Mouse (Mus musculus) ovary, postnatal 36 days (tissue): ENCODE data around the gene Brdt.
"Not testable (repeated sequence)": the region's sequence is repeated elsewhere in the genome, so short reads cannot be mapped to it uniquely, and the experiment has no call there.

Experiments used
- DNase-seq: peaks from one replicate; pipeline ENCODE4 v3.0.0; 2022; ENCODE audit warnings: low spot score, mixed read lengths

The Brdt gene

DNA sequence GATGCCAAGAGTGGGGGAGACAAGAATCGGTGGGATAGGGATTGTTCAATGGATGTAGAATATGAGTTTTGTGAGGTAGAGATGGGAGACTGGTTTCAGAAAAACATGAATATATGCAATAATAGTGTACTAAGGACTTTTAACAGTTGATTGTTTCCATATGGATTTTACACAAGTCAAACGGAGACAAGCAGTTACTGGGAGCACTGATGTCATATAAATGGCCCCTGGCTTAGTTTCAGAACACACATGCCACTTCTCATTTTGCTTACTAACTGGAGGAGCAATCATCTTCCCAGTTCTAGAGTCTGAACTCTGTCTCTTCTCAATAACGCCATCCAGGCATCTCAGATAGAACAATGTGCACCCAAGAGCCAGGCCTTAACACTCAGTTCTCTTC lies 9.4 kb downstream of the Brdt start:
- DNase-seq: no peak

DNA sequence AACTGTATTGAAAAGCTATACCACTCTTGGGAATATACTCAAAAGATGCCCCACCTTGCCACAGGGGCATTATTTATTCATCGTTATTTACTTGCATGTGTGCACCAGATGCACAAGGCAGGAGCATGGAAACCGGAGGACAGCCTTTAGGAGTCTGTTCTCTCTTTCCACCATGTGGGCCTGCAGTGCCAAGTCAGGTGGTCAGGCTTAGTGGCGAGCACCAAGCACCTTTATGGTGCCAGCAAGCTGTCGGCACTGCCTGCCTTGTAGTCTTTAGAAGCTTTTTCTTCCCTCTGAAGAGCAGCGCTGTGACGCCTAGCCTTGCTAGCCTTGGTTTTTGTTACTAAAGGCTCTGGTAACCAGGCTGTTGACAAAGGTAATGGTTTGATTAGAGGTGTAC lies 11.9 kb downstream of the Brdt start:
- DNase-seq: no peak

DNA sequence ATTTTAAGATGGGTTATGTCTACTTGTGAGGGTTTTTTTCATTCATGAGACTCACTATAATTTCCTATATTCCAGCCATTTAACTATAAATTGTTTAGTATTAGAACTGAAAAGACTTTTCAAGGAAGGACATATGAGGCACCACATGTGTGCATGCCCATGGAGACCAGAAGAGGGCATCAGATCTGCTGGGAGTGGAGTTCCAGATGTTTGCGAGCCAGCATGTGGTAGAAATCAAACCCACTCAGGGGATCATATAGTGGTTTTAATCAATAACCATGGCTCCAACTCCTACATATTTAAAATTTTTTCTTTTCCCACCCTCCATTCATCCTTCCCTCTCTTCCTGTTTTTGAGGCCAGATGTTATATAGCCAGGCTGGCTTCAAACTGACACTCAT lies 15.3 kb downstream of the Brdt start:
- no peak for DNase-seq

DNA sequence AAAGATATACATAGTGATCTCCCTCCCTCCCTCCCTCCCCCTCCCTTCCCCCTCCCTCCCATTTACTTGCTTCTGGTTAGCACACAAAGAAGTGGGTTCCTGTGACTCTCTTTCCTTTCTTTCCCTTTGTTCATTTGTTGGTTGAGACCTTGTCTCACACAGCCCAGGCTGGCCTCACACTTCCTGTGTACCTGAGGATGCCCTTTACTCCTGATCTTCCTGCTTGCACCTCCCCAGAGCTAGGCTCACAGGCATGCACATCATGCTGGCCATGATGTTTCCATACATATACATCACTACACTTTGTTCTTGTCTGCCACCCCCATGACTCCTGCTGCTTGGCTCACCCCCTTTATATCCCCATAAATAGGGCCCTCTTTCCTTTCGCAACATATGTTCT lies 21.6 kb downstream of the Brdt start:
- no peak for DNase-seq

DNA sequence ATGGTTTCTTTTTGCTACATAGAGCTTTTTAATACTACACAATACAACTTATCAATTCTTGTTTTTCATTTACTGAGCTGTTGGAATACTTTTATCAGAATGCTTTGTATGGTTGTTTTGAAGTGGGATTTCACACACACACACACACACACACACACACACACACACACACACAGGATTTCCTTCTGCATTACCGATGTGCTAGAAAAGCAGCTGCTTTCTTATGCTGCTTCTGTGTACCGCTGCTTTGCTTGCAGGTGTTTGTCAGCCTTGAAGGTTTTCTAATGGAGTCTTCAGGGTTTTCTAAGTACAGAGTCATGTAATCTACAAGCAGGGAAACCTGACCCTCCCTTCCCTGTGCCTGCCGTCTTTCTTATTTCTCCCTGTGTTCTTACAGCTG lies 23.0 kb downstream of the Brdt start:
- DNase-seq: no peak

DNA sequence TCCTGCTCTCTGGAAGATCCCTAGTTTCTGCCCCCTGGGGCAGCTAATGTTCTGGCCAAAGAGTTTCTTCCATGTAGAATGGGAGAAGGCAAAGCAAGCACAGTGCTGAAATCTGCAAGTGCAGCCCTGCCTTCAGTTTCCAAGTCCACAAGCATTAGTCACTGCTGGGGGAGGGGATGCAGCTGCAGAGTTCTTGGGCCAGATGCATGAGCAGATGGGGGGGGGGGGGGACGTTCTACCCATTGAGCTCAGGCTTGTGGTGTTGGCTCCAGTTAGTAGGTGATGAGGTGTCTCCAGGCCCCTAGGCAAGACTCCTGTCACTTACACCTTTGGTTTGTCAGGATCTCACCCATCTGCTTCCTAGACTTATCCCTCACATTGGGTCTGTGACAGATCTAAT lies 24.8 kb downstream of the Brdt start:
- no peak for DNase-seq

DNA sequence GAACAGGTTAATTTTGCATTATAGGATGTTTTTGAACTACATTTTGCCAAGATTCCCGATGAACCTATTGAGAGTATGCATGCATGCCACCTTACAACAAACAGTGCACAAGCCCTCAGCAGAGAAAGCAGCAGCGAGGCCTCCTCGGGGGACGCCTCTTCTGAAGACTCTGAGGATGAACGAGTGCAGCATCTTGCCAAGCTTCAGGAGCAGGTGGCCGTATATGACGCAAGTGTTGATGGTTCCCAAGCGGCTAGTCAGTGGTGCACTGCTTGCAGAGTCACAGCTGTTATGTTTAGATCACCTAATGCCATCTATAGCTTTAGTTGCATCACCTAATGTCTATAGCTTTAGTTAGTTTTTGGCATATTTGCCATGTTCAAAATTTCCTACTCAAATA lies 26.8 kb downstream of the Brdt start:
- DNase-seq: no peak

DNA sequence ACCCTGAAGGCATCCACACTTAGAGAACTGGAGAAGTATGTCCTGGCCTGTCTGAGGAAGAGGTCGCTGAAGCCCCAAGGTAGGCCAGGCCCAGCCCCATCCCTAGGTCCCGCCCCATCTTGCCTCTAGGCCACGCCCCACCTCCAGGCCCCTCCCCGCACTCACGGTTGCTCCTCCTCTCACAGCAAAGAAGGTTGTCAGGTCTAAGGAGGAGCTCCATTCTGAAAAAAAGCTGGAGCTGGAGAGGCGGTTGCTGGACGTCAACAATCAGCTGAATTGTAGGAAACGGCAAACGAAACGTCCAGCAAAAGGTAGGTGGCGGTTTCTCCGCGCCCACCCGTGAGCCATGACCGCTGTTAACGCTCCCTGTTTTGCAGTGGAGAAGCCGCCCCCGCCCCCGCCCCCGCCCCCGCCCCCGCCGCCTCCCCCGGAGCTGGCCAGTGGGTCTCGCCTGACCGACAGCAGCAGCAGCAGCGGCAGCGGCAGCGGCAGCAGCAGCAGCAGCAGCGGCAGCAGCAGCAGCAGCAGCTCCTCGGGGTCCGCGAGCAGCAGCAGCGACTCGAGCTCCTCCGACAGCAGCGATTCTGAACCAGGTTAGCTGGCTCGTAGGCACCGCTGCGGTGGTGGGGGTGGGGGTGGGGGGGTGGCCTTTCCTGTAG lies 28.6 kb downstream of the Brdt start:
- peak; percentile 89 for DNase-seq

DNA sequence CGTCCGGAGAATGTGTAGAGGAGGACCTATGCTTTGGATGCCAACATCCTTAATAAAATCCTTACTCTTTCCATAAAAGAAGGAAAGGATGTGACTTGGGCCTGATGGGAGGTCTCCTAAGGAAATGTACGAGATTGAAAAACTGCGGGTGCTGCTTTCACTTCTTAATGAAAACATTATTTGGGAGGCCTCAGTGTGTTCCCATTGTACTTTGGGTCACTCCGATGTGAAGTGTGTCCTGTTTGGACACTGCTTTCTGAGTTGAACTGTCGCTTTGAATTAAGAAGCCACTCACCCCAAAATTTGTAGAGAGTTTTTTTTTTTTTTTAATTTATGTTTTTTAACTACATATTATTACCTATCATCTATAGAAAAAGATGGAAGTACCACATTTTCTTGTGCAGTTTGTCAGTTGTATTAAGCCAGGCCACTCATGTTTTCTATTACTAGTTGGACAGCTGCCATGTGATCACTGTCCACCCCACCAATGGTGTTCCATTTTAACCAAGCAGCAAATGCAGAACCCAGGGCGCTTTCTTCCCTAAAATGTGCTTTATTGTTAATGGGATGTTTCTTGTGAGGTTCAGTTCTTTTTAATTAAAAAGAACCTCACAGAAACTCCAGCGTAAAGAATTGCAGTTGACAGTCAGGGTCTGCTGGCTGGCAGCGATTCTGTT lies 29.2 kb downstream of the Brdt start:
- DNase-seq: no peak

DNA sequence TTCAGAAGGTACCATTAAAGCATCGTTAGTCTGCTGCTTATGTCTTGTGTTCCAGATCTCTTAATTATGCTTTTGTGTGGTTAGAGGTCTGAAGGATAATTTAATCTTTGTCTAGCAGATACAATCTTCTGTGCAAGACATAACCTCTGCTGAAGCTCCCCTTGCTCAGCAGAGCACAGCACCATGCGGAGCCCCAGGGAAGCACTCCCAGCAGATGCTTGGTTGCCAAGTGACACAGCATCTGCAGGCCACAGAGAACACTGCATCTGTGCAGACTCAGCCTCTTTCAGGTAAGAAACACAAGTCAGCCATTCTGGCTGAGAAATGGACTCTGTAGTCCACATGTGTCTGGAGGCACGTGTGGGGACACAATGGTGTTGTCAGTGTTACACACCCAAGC lies 39.1 kb downstream of the Brdt start:
- no peak for DNase-seq

DNA sequence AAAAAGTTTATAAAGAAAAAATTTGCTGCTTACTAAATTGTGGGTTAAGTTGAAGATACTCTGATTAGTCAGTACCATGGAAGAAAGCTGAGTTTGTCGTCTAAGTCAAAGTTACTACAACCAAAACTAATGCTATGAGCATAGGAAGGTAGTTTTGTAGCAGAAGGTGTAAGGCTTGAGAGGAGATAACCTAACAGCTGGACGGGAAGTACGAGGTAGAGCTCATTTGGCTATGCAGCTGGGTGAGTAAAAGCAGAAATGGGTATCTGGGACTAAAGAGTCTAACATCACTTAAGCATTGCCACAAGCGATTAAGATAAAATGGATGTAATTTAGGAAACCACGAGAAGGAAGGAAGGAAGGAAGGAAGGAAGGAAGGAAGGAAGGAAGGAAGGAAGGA lies 40.4 kb downstream of the Brdt start:
- no peak for DNase-seq

DNA sequence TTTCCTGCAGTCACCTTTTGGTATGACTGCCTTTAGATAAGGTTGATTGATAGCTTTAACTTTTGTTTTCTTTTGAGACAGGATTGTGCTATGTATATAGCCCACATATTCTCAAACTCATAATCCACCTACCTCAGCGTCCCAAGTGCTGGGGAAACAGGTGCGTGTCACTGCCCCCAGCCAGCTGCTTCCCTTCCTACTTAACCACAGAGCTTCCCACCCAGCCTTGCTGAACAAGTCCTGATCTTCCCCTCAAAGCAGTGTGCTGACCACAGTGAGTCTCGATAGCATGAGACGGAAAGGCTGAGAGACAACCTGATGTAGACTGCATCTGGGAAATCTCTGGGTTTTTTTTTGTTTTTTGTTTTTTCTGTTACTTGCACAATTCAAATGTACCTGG lies 42.3 kb downstream of the Brdt start:
- DNase-seq: no peak

DNA sequence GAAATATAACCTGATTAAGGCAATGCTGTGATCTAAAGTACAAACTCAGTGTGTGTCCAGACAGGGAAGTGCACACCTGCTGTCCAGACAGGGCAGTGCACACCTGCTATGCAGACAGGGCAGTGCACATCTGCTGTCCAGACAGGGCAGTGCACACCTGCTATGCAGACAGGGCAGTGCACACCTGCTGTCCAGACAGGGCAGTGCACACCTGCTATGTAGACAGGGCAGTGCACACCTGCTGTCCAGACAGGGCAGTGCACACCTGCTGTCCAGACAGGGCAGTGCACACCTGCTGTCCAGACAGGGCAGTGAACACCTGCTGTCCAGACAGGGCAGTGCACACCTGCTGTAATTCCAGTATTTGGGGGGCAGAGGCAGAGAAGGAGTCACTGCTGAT lies 55.5 kb downstream of the Brdt start:
- not testable (repeated sequence) for DNase-seq

DNA sequence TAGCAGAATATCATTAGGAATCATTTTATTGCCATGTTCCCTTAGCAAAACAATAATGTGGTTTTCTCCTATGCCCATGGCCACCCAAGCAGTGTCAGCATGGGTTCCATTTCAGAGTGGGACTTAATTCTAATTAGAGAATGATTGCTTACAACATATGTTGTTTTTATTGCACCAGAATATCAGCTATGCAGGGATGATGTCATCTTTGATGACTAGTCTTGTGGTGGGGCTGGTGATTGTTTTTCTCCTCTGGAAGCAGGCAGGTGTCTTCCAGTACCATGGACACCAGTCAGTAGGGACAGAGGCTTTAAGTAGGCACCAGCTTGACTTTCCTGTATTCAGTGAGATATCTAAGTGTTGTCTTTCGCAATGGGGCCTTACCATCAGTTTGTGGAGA lies 56.8 kb downstream of the Brdt start:
- no peak for DNase-seq

DNA sequence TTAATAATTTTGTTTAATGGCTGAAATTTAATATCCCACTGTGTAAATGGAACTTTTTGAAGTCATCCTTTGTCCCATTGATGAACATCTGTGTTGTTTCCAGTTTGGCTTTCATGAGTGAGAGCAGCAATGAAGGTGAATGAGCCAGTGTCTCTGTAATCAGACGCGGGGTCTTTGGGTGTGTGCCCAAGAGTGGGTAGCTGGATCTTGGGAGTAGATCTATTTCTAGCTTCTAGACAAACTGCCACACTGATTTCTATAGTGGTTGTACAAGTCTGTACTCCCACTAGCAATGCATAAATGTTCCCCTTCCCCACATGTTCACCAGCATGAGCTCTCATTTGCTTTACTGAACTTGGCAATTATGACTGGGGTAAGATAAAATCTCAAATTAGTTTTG lies 58.4 kb downstream of the Brdt start:
- DNase-seq: no peak

DNA sequence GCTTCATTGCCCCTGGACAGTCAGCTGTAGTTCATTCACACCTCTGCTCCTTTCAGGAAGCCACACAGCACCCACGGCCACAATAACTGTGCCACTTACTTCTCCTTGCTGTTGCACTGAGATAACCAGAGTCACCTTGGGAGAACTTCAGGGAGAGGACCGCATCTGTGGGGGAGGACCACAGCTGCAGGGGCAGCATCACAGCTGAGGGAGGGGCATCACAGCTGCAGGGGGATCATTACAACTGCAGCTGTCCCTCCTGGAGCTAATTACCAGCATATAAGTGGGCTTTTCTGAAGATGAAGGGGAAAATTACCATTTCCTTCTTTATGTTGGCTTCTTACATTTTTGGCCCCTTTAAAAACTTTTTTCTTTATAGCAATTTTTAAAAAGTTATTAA lies 63.5 kb downstream of the Brdt start:
- DNase-seq: no peak

DNA sequence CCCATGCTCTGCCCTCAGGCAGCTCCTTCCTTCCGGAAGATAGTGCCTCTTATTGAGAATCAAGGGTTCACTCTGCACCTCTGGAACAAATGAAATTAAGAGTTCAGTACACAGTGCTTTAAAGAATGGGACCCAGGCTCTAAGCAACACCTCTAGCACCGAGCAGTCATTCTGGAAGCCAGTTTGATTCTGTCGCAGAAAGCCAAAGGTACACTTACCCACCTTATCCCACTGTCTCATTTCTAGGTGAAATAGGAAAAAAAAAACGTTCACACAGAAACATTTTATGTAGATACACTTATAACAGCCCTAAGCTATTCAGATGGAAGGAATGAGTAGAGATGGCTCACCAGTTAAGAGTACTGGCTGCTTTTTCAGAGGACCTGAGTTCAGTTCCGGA lies 71.5 kb downstream of the Brdt start, which contains the start of gene Ephx4:
Gene Ephx4 (plus strand): TSS at position 301 of the 400 bp plus-strand sequence.
- no peak for DNase-seq

DNA sequence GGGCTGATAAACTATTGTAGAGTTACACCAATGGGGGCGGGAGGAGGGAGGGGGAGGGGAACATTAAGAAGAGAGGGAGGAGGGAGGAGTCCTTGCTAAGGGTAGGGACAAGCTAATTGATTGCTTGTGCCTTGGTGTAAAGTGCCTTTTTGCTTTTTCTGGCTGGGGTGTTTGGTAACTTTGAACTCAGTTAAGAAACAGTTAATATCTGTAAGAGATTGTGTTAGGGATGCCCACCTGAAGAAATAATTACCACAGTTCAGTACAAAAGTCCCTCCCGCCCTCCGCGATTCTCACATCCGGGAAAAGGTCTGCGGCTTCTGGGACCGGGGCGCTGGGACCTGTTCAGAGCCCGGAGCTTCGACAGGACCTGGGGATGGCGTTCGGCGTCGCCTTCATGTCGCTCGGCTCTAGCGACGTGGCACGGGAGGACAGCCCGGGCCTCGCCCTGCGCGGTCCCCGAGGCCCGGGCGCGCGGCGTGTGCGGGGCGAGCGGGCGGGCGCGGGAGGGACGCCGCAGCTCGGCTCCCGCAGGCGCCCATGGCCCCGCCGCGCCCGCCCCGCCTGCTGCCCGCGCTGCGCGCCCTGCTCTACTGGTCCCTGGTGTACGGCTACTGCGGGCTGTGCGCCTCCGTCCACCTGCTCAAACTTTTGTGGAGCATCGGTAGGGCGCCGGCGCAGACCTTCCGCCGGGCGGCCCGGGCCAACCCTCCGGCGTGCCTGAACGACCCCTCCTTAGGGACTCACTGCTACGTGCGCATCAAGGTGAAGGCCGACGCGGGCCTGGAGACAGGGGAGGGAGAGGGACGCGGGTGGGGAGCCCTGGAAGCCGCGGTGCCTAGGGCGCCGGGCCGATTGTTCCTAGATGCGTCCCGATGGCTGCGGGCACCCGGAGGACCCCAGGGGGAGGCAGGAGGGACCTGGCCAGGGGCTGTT lies 72.3 kb downstream of the Brdt start:
- DNase-seq: peak; percentile 35

DNA sequence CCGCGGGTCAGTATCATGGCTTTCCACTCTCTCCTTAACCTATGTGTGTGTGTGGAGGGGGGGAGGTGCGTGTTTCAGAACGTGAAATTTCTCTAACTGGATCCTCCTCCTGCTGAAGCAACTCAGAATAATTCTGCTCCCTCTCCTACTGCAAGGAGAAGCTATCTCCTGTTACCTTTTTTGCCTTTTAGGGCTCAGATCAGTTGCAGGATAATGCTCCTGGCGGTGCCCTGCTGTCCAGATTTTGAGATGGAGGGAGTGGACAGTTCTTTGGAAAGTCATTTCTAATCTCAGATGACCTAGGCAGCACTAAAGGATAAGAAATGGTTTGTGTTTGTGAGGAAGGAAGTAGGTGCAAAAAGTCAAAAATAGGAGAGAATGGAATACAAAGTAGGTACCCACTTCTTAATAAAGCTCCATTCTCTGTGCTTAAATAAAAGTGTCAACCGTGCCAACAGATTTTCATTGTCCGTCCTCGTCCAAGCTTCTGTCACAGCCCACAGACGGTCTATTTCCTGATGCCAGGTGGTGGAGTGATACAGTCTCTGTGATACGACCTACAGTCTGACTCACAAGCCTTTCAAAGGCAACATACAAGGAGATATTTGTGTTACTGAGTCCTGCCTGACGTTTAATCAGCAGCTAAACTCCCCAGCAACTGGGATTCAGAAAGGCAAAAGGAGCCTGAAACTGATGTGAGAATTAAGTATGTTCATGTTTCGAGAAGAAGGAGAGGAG lies 73.2 kb downstream of the Brdt start:
- DNase-seq: no peak

DNA sequence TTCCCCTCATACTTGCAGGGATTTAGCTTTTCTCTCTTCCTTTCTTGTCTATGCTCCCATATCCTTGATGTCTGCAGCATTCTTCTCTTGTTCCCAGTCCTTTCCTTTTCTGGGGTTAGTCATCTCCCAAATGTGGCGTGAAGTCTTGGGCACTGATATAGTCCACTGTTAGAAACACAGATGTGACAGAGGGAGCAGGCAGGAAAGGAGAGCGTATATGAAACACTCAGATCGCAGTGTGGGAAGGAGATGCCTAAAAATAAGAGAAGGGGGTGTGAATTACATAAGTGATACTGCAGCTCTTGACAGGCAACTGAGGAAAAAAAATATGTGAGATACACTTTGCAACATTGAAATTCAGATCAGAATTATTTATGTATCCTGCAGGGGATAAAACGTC lies 74.4 kb downstream of the Brdt start:
- no peak for DNase-seq

DNA sequence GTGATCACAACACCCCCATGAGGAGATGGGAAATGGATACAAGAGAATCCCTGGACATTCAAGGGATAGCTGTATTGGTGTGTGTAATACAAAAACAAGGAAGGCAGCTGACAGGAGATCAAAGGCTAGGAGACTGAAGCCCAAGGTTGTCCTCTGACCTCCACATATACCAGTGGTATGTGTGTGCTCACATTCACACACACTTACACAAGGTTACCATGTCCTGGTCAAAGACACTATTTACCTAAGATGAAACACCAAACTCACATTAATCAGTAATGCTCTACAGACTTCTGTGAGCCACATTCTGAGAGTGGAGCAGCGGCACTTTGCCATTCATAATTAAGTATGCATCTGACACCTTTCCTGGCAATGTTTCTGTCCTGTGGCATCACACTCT lies 79.3 kb downstream of the Brdt start:
- no peak for DNase-seq

DNA sequence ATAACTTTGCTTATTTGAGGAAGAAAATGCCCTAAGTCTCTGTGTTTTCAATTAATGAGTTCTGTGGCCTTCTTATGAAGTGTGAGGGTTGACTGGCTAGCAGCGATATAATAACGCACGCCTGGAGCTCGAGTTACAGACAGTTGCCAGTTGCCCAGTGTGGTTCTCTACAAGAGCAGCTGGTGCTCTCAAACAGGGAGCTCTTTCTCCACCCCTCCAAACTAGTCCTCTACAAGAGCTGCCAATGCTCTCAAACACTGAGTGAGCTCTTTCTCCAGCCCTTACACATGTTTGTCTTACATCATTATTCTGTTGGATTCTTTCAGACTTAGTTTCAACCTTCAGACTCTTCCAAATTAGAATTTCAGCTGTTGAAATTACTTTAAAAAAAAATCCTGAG lies 80.4 kb downstream of the Brdt start:
- DNase-seq: no peak
